Mouse (Mus musculus) neural tube, embryonic 15.5 days (tissue): ENCODE measurements around the gene Wars2. TPM values are rescaled to one million over a fixed set of nuclear protein-coding genes. Genes with fewer than 3 reads are reported as not detected.

Experiments used
- ATAC-seq: fragments of 200-750 bp; cut with Nextera tagmentation; 2 replicates; pipeline ENCODE4 v1.8.0; 2017; ENCODE audit warnings: mild to moderate bottlenecking, moderate TSS enrichment, moderate library complexity; ENCODE audit not compliant: low FRiP score
- H3K27ac ChIP-seq: fragments of 300-500 bp; sonication (generic); replicated peaks from 2 replicates; pipeline ENCODE4 v1.5.1; 2015; ENCODE audit warnings: mild to moderate bottlenecking, inconsistent platforms
- H3K27me3 ChIP-seq: fragments of 300-500 bp; sonication (generic); replicated peaks from 2 replicates; pipeline ENCODE4 v1.6.1; 2015; ENCODE audit warnings: inconsistent platforms
- H3K36me3 ChIP-seq: fragments of 300-500 bp; sonication (generic); 2 replicates; pipeline ENCODE4 v1.6.1; 2015; ENCODE audit warnings: inconsistent platforms
- H3K4me1 ChIP-seq: fragments of 300-500 bp; sonication (generic); 2 replicates; pipeline ENCODE4 v1.6.1; 2015; ENCODE audit warnings: inconsistent platforms
- H3K4me2 ChIP-seq: fragments of 300-500 bp; sonication (generic); 2 replicates; pipeline ENCODE4 v1.6.1; 2015; ENCODE audit warnings: inconsistent platforms, mild to moderate bottlenecking, moderate library complexity
- H3K4me3 ChIP-seq: fragments of 300-500 bp; sonication (generic); replicated peaks from 2 replicates; pipeline ENCODE4 v1.5.1; 2015; ENCODE audit warnings: mild to moderate bottlenecking, inconsistent platforms
- H3K9ac ChIP-seq: fragments of 300-500 bp; sonication (generic); replicated peaks from 2 replicates; pipeline ENCODE4 v1.6.1; 2015; ENCODE audit warnings: mild to moderate bottlenecking, inconsistent platforms
- H3K9me3 ChIP-seq: fragments of 300-500 bp; sonication (generic); replicated peaks from 2 replicates; pipeline ENCODE4 v1.6.1; 2016; ENCODE audit warnings: inconsistent platforms
- WGBS: fragments of 180-500 bp; shearing (Covaris S2); methylation state at CpG from one replicate; pipeline ENCODE4 v1.1.7; 2015; ENCODE audit warnings: mixed read lengths; 5-methylcytosine and 5-hydroxymethylcytosine counted together
- polyA plus RNA-seq: library from polyadenylated mRNA; unstranded; fragments of >200 nt; fragmentation: Nextera tagmentation; extraction: Ambion mirVana; gene quantifications from 2 replicates; pipeline ENCODE4 v1.2.1, GENCODE M21; 2015

Wars2 gene
- polyA plus RNA-seq, 1 experiment from 2014 or later, result 4.5 TPM

DNA sequence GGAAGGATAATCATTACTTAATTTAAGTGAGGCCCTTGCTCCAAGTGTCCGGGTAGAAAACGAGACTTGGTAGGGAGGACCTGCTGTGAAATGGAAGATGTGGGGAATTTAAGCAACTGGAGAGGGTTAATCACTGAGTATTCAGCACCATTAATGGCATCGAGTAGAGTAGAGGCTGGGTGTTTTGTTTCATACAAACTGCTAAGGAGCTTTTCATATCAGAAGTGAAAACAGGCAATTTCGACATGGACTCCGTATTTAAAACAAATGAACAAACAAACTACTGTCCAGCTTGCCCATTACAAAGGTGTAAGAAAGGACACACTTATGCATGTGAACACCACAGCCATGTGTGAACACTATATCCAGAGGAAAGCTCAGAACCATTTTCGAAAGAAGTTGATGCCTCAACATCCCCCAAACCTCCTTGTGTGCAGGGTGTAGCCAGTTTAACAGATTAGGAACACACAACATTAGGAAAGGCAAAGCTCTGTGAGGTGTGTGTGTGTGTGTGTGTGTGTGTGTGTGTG is 118.9 kb downstream of the Wars2 start:
- Histone ChIP-seq H3K9ac (no peak overlapping the region), H3K27ac (no peak overlapping the region), H3K27me3 (peaks cover 92% of the 10 kb centered on the region), H3K36me3 (no peaks in the 10 kb centered on the region), H3K4me2 (no peak overlapping the region), H3K9me3 (no peaks in the 10 kb centered on the region), H3K4me1 (0 out of 2 replicates have a peak, but pooled peaks cover 4% of the 10 kb centered on the region), H3K4me3 (no peak overlapping the region)
- ATAC-seq, result no peak
- 4% methylated on average over 6 of the region's 6 CpGs for WGBS

DNA sequence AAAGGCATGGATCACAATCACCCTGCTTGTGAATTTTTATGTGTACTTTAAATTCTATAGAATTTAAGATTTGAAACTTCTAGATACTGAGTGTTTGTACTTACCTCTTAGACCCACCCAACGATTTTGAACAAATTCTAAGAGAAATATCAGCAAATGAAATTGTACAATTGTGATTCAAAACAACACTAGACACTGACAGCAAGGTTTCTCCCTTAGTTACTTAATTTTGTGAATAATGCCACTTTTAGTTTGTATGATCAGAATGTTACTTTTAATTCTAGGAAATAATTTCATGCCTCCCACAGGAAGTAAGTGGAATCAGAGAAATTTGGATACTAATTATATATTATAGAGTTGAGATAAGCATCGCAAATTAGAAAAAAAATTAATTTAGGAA is 119.5 kb downstream of the Wars2 start:
- no peak overlapping the region for H3K4me2 ChIP-seq
- H3K36me3 ChIP-seq, result no peaks in the 10 kb centered on the region
- no peaks in the 10 kb centered on the region for H3K9me3 ChIP-seq
- no peak for ATAC-seq
- H3K27ac ChIP-seq, result no peak overlapping the region
- 0 out of 2 replicates have a peak, but pooled peaks cover 4% of the 10 kb centered on the region for H3K4me1 ChIP-seq
- peaks cover 93% of the 10 kb centered on the region for H3K27me3 ChIP-seq
- H3K9ac ChIP-seq, result no peak overlapping the region
- H3K4me3 ChIP-seq, result no peak overlapping the region
- 33% methylated on average over 2 of the region's 2 CpGs for WGBS

DNA sequence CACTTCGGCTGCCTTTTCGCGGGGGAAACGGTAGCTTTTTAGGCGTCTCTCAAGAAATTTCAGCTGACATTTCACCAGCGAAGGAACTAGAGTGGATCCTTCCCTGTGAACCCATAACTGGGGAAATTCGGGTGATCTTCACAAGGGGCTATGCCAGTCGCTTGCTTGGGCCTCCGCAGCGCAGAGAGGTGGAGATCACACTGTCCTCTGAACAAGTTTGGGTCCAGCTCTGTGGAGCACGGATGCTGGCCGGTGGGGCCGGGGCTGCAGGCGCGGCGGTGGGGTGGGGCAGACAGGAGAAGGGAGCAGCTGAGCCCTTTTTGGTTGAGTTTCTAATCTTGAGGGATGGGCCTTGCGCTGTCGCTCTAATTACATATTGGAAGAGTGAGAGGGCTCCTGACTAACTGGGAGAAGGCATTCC is 120.5 kb downstream of the Wars2 start:
- peaks cover 93% of the 10 kb centered on the region for H3K27me3 ChIP-seq
- H3K4me1 ChIP-seq, result 0 out of 2 replicates have a peak, but pooled peaks cover 4% of the 10 kb centered on the region
- H3K27ac ChIP-seq, result no peak overlapping the region
- 2% methylated on average over 18 of the region's 18 CpGs for WGBS
- no peaks in the 10 kb centered on the region for H3K9me3 ChIP-seq
- ATAC-seq, result no peak
- H3K9ac ChIP-seq, result no peak overlapping the region
- no peak overlapping the region for H3K4me3 ChIP-seq
- H3K36me3 ChIP-seq, result no peaks in the 10 kb centered on the region
- H3K4me2 ChIP-seq, result no peak overlapping the region

DNA sequence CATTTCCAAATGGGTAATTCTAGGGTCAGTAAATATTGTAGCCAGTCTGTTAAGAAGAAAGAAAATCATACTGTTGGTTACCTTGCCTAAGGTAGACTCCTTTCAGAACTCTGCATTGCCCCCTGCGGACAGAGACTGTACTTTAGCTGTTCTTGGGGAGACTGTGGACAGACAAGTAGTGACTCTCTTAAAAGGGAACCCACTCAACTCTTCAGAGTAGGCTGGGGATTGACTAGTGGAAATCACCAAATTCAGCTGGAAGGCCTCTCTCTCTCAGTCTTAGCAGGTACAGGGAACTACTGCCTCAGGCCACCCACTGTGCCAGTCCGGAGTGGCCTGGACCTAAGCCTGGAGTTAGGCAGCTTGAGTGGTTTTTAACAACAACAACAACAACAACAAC is 121.1 kb downstream of the Wars2 start:
- Histone ChIP-seq H3K4me2 (no peak overlapping the region), H3K4me3 (no peak overlapping the region)

DNA sequence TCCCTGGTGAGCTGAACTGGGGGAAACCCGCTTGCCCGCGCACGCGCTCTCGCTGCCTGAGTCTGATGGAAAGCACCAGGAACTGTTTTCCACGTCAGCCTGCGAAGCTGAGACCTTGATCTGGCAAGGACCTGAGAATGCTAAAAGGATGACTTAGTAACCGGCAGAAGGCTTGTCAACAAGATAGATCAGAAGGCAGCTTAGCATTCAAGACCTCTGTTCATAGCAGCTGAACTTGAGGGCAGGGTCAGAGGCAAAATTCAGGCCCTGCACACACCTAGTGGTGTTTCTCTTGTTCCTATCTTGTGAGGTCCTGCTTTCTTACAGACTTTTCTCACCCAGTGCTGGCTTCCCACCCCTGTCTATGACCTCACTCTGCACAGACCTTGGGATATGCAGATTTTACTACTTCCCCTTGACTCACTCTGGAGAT is 122.6 kb downstream of the Wars2 start:
- Histone ChIP-seq H3K27me3 (peaks cover 76% of the 10 kb centered on the region), H3K36me3 (no peaks in the 10 kb centered on the region), H3K4me3 (no peak overlapping the region), H3K27ac (no peak overlapping the region), H3K4me1 (no peaks in the 10 kb centered on the region), H3K9ac (no peak overlapping the region), H3K4me2 (no peak overlapping the region), H3K9me3 (no peaks in the 10 kb centered on the region)
- ATAC-seq, result no peak
- WGBS, result 12% methylated on average over 9 of the region's 9 CpGs

More for the DNA sequence above, 121.1 kb downstream of the Wars2 start:
- ATAC-seq, result no peak
- Histone ChIP-seq H3K9me3 (no peaks in the 10 kb centered on the region), H3K4me1 (0 out of 2 replicates have a peak, but pooled peaks cover 2% of the 10 kb centered on the region), H3K9ac (no peak overlapping the region), H3K27ac (no peak overlapping the region), H3K27me3 (peaks cover 91% of the 10 kb centered on the region), H3K36me3 (no peaks in the 10 kb centered on the region)
- 2% methylated on average over 2 of the region's 2 CpGs for WGBS

DNA sequence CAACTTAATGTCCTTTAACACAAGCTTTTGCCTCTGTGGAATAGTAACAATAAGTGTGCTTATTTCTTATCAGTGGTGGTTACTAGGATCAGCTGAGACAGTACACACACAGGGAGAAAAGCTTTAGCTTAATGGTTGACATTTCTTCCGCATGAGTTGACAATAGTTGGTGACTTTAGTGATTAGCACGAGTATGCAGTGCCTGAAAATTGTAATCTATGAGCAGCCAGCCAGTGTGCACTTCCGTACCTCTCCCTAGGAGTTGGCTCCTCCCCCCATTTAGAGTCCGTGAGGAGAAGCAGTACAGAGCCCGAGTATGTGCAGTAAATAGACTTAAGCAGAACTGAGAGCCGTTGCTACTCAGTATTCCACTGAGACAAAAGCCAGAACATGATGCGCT is 123.8 kb downstream of the Wars2 start:
- H3K4me3 ChIP-seq, result no peak overlapping the region
- H3K4me1 ChIP-seq, result no peaks in the 10 kb centered on the region
- H3K27me3 ChIP-seq, result peaks cover 65% of the 10 kb centered on the region
- ATAC-seq, result no peak
- H3K9me3 ChIP-seq, result no peaks in the 10 kb centered on the region
- WGBS, result 20% methylated on average over 7 of the region's 7 CpGs
- no peak overlapping the region for H3K27ac ChIP-seq
- H3K4me2 ChIP-seq, result no peak overlapping the region
- H3K36me3 ChIP-seq, result no peaks in the 10 kb centered on the region
- no peak overlapping the region for H3K9ac ChIP-seq

DNA sequence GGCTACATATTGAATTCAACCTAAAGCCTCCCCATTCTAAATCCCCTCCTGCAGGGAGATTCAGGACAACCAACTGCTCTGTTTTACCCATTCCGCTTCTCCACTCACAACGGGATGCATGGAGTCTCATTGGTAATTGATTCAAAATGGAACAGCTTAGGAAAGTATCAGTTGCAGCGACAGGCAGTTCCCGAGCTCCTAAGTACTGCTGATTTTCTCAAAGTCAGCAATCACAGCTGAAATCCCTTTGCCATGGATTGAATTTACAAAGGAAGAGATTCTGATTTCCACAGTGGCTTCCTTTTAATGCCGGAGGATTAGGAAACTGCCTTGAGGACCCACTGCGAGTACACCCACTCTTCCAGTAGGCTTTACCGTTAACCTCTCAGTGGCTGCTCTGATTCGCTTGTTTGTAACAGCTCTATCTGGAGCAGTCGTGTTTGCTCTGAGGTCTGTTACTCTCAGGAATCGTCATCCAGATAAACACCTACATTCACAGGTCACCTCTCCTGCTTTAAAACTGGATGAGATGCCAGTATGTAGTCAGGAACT is 126.0 kb downstream of the Wars2 start:
- H3K27me3 ChIP-seq, result peaks cover 47% of the 10 kb centered on the region
- H3K27ac ChIP-seq, result no peak overlapping the region
- H3K4me1 ChIP-seq, result no peaks in the 10 kb centered on the region
- H3K4me3 ChIP-seq, result no peak overlapping the region
- WGBS, result 67% methylated on average over 10 of the region's 10 CpGs
- ATAC-seq, result no peak
- no peak overlapping the region for H3K9ac ChIP-seq
- H3K36me3 ChIP-seq, result no peaks in the 10 kb centered on the region
- no peaks in the 10 kb centered on the region for H3K9me3 ChIP-seq
- H3K4me2 ChIP-seq, result no peak overlapping the region

DNA sequence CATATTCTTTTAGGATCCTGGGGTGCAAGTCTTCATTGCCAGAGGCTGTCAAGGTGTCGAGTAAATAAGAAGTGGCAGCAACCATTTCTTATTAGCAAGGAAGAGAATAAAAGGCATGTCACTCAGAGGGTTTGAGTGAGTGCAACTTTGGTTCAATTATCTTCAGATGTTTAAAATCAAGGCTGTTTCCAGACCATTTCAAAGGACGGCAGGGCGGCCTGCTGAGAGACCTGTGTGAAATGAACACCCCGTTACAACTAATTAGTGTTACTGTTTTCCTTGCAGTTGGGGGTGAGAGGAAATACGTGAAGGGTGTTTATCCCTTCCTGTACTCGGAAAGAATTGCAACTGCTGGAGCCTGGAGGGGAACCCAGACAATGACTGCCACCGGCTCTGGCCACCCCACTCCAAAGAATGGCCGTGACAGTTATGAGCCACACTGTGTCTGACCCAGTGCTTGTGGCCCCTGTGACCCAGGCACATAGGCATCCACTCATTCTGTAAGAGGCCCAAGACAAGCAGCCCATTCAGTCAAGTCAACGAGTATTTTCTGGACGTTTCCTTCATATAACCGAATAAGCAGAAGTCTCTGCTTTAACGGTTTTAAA is 137.2 kb downstream of the Wars2 start:
- no peak overlapping the region for H3K9ac ChIP-seq
- WGBS, result 49% methylated on average over 12 of the region's 12 CpGs
- H3K27me3 ChIP-seq, result no peaks in the 10 kb centered on the region
- no peaks in the 10 kb centered on the region for H3K4me1 ChIP-seq
- no peak overlapping the region for H3K4me2 ChIP-seq
- H3K9me3 ChIP-seq, result no peaks in the 10 kb centered on the region
- no peak overlapping the region for H3K4me3 ChIP-seq
- H3K36me3 ChIP-seq, result no peaks in the 10 kb centered on the region
- H3K27ac ChIP-seq, result no peak overlapping the region
- no peak for ATAC-seq

DNA sequence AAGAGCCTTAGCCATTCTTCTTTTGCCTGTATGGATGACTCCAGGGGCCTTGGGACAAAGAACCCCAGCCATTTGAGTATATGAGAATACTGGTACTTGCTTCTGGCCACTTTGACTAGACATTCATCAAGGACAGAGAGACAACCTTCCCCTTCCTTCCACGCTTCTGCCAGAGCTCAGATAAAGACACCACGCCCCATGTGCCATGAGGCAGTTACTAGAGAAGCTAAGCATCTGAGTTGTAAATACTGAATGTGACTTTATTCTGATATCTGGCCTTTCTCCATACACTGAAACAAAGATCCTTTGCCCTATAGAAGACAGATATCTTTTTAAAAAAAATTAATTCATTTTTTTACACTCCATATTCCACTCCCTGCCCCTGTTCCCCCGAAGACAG is 138.8 kb downstream of the Wars2 start:
- Histone ChIP-seq H3K36me3 (no peaks in the 10 kb centered on the region), H3K9ac (no peak overlapping the region), H3K27ac (no peak overlapping the region), H3K4me2 (no peak overlapping the region), H3K9me3 (no peaks in the 10 kb centered on the region), H3K27me3 (no peaks in the 10 kb centered on the region), H3K4me1 (no peaks in the 10 kb centered on the region), H3K4me3 (no peak overlapping the region)
- ATAC-seq, result no peak
- 89% methylated on average over 3 of the region's 3 CpGs for WGBS

DNA sequence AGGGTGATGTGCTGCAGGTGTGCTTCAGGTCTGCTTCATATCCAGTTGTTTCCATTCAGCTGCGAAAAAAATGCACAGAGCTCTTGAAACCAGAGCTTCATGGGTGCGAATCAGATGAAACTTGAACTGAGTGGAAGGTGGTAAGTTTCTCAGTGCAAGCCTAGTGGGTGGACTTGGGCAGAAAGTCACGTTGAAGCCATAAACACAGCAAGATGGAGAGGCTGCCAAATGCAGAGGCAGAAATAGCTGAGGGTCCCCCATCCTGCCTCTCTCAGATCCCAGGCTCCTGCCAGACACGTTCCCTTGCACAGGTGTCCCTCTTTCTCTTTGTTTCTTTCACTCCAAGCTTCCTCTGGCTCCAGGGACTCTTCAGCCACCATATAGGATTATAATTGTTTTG is 140.6 kb downstream of the Wars2 start:
- ATAC-seq, result no peak
- no peak overlapping the region for H3K27ac ChIP-seq
- no peak overlapping the region for H3K4me2 ChIP-seq
- no peaks in the 10 kb centered on the region for H3K36me3 ChIP-seq
- no peaks in the 10 kb centered on the region for H3K4me1 ChIP-seq
- WGBS, result 73% methylated on average over 4 of the region's 4 CpGs
- no peak overlapping the region for H3K4me3 ChIP-seq
- no peaks in the 10 kb centered on the region for H3K9me3 ChIP-seq
- H3K9ac ChIP-seq, result no peak overlapping the region
- H3K27me3 ChIP-seq, result no peaks in the 10 kb centered on the region

DNA sequence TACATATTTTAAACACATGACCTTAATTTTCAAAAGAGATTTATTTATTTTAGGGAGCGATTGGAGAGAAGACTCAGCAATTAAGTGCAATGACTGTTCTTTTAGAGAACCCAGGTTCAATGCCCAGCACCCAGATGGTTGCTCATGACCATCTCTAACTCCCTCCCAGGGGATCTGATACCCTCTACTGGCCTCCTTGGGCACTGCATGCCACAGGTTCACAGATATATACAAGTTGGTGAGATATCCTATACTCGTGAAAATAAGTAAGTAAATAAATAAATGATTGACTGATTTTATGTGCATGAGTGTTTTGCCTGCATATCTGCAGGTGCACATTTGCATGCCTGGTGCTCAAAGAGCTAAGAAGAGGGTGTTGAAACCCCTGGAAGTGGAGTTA is 147.4 kb downstream of the Wars2 start:
- no peak overlapping the region for H3K4me2 ChIP-seq
- H3K4me1 ChIP-seq, result no peaks in the 10 kb centered on the region
- H3K27ac ChIP-seq, result no peak overlapping the region
- no peaks in the 10 kb centered on the region for H3K9me3 ChIP-seq
- no peak for ATAC-seq
- no peaks in the 10 kb centered on the region for H3K36me3 ChIP-seq
- H3K4me3 ChIP-seq, result no peak overlapping the region
- 64% methylated on average over 2 of the region's 2 CpGs for WGBS
- no peak overlapping the region for H3K9ac ChIP-seq
- H3K27me3 ChIP-seq, result no peaks in the 10 kb centered on the region
